Mouse (Mus musculus) gastrocnemius, postnatal 10 days (tissue): ENCODE data around the gene Rusc2. TPM values are rescaled to one million over a fixed set of nuclear protein-coding genes. Genes with fewer than 3 reads are reported as not detected.

Experiments used
- DNase-seq: peaks from one replicate; pipeline ENCODE4 v3.0.0; 2021; ENCODE audit warnings: mixed read lengths
- total RNA-seq, 2 experiments: library from RNA; stranded (reverse); gene quantifications; 2 replicates each; pipeline ENCODE4 v1.2.3; 2021

Rusc2 gene
- total RNA-seq, 2 experiments from 2014 or later = 30.3 to 33.9 TPM

DNA sequence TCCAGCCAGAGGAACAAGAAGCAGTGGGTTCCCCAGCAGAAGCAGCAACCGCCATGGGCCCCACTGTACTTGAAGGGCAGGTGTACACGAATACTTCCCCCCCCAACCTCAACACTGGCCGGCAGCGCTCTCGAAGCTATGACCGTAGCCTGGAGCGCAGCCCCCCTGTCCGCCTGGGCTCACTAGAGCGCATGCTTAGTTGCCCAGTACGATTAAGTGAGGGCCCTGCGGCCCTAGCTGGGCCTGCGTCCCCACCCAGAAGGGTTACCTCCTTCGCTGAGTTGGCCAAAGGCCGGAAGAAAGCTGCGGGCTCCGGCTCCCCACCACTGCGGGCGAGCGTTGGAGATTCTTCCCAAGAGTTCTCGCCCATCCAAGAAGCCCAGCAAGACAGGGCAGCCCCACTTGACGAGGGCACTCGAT, 34.3 kb downstream of the Rusc2 start:
- DNase-seq = no peak

DNA sequence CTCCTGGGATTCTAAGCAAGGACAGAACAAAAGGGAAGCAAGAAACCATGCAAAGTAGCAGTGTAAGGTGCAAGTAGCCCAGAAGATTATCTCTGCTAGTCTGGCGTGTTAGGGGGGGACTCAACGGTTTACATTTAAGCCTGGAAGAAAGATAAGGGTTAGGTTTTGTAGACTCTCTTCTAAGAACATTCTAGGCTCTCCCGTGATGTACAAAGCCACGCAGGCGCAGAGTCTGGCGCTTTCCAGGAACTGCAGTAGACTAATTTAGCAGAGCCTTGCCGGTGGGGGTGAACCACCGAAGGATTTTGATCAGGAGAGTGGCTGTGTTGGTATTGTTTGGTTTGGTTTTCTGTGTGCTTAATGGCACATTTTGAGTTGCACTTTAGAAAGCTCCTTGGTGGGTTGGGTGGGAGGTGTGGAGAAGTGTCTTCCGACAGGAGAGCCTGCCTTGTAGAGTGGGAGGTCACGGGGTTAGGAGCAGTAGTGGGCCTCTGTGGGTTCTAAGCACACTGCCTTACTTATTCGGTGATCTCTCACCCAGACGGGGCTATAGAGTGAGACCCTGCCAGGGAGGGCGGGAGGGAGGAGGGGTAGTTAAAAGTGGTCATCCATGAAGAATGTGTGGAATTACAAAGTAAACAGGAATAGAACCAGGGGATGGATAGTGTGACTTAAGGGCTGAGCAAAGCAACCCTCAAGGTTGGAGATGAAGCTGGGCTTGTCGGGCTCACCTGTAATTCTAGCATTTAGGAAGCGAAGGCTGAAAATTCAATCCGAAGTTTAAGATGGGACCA, 35.7 kb downstream of the Rusc2 start:
- DNase-seq = no peak

GRCm38 (mm10) chr4:43418450-43418849, 36.7 kb downstream of the Rusc2 start:
- DNase-seq = no peak

DNA sequence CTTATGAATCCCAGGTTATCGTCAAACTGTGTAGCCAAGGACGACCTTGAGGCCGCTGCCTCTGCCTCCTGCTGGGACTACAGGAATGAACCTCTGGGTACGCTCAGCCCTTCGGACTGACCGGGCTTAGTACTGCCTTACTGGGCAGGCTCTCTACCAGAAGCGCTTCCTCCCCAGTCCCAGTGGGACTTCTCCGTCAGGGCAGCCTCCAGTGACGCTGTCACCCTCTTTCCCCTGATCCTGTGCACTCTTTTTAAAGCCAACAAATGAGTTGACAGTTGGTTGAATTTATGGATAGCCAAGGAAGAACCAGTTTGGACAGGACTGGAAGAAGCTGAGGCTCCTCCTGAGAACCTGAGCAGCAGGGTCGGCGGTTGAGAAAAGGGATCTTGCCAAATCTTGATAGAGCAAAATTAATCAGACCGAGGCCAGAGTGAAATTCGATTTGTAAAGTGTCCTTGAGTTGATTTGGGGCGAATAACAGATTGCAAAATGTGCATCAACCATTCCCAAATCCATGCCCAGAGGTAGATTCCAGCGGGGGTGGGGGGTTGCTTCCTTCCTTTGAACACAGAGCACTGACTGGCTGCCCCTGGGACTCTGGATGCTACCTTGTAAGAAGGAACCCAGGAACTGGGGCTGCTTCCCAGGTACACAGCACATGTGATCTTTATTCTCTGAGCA, 37.3 kb downstream of the Rusc2 start:
- no peak for DNase-seq

DNA sequence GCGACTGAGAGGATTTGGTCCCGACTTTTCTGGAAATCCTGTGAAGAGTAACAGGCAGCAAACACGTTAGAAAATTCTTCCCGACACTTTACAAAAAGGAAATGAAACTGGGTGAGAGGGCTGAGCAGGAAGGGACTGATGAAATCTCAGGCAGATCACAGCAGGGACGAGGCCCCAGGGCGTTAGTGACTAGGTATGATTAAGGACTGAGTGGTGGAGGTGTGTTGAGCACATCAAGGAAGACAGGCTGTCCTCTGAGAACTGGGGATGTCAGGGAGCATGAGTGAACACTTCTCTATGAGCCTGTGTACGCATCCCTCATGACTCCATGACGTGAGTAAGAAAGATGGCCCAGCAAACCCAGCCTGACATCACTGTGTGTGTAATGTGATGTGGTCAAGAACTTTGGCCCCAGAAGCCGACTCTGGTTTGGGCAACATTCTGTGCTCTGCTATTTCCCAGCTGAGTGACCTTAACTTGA, 38.1 kb downstream of the Rusc2 start:
- DNase-seq = no peak

- peak; percentile 77 for DNase-seq
Observed at GRCm38 (mm10) chr4:43420305-43420704, 38.5 kb downstream of the Rusc2 start.

DNA sequence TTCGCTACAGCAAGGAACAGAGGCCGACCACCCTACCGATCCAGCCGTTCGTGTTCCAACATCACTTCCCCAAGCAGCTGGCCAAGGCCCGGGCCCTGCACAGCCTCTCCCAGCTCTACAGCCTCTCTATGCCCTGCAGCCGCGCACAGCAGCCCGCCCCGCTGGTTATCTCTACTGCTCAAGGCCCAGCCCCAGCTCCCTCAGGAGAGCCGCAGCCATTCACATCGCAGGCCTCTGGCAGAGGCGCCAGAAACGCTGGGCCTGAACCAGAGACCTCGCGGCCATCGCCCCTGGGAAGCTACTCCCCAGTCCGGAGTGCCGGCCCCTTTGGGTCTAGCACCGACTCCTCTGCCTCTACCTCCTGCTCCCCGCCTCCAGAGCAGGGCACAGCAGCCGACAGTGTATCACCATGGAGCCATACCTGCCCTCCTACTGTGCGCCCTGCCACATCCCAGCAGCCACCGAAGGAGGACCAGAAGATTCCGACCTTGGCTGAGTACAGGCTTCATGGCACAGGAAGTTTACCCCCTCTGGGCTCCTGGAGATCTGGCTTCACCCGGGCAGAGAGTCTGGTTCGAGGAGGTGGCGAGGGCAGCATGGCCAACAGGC, 40.0 kb downstream of the Rusc2 start:
- no peak for DNase-seq

- no peak for DNase-seq
Observed at GRCm38 (mm10) chr4:43423267-43423934, 41.6 kb downstream of the Rusc2 start.

DNA sequence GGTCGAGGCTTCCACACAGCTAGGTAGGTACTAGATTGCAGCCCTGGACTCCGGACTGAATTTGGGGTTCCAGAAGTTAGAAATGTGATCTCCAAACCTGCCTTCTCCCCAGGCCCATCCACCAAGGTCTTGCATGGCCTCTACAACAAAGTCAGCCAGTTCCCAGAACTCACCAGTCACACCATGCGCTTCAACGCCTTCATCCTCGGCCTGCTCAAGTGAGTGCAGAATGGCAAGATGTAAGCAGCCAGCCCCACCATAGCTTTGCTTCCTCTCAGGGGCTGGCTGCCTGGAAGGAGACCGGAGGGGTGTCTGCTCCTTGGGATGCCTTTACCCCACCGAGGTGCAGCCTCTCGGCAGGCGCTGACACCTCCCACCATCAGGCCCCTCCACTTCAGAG, 42.3 kb downstream of the Rusc2 start:
- no peak for DNase-seq

DNA sequence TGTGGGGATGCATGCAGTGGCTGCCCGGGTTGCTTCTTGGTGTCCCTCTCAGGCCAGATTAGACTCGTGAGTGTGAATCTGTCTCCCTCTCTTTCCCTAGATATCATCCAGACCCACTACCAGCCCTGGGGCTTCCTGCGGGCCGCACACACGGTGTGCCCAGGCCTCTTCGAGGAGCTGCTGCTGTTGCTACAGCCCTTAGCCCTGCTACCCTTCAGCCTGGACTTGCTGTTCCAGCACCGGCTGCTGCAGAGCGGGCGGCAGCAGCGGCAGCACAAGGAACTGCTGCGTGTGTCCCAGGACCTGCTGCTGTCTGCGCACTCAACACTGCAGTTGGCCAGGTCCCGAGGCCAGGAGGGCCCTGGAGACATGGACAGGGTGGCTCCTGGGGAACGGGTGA, 43.4 kb downstream of the Rusc2 start:
- no peak for DNase-seq

GRCm38 (mm10) chr4:43425648-43426380, 44.0 kb downstream of the Rusc2 start:
- DNase-seq = no peak

DNA sequence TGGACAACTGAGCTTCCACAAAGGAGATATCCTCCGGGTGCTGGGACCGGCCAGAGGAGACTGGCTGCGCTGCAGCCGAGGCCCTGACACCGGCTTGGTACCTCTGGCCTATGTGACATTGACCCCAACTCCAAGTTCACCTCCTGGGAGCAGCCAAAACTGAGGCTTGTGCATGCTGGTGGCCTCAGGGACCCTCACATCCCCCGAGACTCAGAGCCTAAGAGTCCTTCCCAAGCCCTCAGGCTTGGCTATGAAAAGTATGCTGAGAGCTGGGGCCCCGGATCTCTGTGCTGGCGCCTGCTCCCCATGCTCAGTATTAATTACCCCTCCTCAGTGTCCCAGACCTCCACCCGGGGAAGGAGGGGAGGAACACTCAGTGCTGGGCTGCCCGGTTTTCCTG, 44.7 kb downstream of the Rusc2 start:
- no peak for DNase-seq

- no peak for DNase-seq
Observed at GRCm38 (mm10) chr4:43427501-43428179, 45.9 kb downstream of the Rusc2 start.

- DNase-seq = no peak
Observed at GRCm38 (mm10) chr4:43428180-43428861, 46.5 kb downstream of the Rusc2 start.

DNA sequence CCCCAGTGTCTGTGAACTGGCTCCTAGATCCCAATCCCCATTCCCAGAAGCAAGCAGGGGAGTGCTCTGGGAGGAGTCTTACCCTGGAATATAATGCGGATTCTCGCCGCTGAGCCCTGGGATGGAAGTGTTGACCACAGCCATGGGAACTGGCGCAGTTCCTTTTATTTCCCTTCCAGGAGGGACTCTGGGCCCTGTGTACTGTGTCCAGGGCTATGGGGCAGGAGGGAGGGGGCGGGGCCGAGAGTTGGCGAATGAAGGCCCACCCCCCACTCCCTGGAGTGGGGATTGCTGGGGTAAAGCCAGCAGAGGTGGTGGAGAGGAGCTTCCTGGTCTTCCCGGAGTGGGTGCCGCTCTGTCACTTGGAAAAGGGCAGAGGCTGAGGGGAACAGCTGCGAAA, 47.2 kb downstream of the Rusc2 start, which contains the start of gene Fam166b:
TSS of gene Fam166b (minus strand) at position 189 of the 400 bp plus-strand sequence.
- DNase-seq = no peak

DNA sequence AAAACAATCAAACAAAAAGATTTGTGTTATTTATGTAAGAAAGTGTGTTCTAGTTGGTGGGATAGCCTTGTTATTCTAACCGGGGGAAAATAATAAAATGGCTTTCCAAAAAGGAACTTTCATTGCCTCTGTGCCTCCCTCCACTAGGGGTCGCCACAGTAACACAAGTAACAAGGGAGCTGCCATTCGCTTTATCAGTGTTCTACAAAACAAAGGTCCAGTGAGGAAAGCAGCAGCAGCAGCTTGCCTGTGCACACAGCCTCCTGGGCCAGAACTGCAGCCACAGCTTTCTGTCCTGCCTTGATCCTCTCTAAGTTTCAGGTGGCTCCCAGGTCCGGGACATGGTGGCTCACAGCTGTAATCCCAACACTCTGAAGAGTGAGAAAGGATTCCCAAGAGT, 49.9 kb downstream of the Rusc2 start:
- peak; percentile 84 for DNase-seq

- no peak for DNase-seq
Observed at GRCm38 (mm10) chr4:43432832-43433231, 51.1 kb downstream of the Rusc2 start.

GRCm38 (mm10) chr4:43441639-43442038, 59.9 kb downstream of the Rusc2 start, which contains the start of gene Tesk1:
TSS of gene Tesk1 (plus strand) at chr4:43441939.
- no peak for DNase-seq

DNA sequence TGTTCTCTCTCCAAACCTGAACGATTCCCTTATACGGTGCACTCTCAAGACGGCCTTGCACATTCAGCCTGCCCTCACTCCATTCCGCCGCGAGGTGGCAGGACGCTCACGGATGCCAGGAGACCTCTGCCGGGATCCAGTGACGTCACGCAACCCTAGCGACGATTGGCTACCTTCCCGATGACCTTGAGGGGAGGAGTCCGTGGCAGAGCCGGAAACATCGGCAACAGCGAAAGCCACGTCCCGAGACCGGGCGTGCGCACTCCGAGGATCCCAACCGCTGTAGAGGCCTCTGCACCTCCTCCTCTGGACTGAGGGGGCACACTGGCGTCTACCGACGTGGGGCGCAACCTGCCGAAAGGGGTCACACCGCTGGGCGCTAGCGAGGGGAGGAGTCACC, 60.3 kb downstream of the Rusc2 start:
- DNase-seq = peak; percentile 99
